Mouse (Mus musculus) layer of hippocampus, adult 18-20 months (tissue): Measurements from ENCODE around the gene a. TPM values are rescaled to one million over a fixed set of nuclear protein-coding genes. Genes with fewer than 3 reads are reported as not detected.

Experiments used
- DNase-seq, 2 experiments: peaks; one replicate each; pipeline ENCODE4 v3.0.0; 2022; ENCODE audit warnings: low spot score in 2 of 2
- total RNA-seq, 2 experiments: library from RNA; stranded (reverse); gene quantifications; 2 replicates each; pipeline ENCODE4 v1.2.3; 2021

The a gene
- total RNA-seq, 2 experiments from 2014 or later: not detected

- no peak for DNase-seq
Observed at GRCm38 (mm10) chr2:155090909-155091742, 299.9 kb downstream of the a start.

GRCm38 (mm10) chr2:155091743-155092075 lies 300.5 kb downstream of the a start:
- DNase-seq: no peak

DNA sequence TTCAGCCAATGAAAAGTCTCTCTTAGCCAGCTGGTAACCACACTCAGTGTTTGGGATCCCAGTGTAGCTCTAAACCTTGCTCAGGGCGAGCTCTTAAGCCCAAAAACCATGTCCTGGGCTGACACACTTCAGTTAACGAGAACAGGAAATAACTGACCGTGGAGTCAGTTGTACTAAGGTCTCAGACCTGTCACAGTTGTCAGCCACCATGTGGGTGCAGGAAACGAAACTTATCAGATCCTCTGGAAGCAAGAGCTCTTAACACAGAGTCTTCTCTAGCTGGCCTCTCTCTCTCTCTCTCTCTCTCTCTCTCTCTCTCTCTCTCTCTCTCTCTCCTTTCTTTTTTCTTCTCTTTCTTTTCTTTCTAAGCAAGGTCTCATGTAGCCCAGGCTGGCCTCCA lies 302.2 kb downstream of the a start:
- no peak for DNase-seq

GRCm38 (mm10) chr2:155098720-155099380 lies 307.6 kb downstream of the a start:
- peak in 1 of 2 experiments; percentile 32 for DNase-seq

GRCm38 (mm10) chr2:155099421-155099820 lies 308.2 kb downstream of the a start:
- DNase-seq: peak; percentile 10 to 54

DNA sequence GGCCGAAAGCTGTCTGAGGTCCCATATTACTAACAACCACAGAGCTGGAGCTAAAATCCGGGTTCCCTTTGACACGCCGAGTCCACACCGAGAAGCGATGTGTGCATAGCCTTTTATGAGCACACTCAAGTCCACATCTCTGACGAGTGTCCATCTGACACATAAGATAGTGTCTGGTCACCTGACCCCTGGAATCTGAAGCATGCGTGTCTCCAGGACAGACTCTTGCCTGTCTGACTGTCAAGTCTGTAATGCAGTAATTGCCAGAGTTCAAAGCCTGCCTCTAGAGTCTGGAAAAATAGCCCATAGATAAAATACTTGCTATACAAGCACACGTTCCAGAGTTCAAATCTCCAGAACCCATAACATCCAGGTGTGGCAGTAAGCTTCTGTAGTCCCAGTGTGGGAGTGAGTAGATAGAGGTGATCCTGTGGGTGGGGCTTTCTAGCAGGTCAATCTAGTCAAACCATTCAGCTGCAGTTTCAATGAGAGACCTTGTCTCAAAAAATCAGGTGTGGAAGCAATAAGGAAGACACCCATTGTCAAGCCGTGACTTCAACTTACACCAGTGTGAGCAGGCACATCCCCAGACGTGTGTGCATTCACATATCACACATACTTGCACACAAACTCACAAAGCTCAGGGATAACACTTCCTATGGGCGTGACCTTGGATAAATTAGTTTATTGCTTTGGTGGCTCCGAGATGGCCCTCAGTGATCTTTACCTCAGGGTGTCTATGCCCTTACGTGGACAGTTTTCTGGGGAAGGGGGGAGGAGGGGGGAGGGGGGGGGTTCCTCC lies 309.0 kb downstream of the a start:
- no peak for DNase-seq

Other genes starting within 250 kb of the a start
- under 1 TPM in 1 of 2 experiments, not detected in 1; 0.47 TPM for gene 1700003F12Rik, start 244.3 kb upstream of the a start, total RNA-seq
- not detected for gene Actl10, start 239.6 kb upstream of the a start, total RNA-seq
- 10 to 100 TPM; 20.9 to 26.5 TPM for gene Necab3, start 232.5 kb upstream of the a start, total RNA-seq
- 1 to 10 TPM; 4.4 to 4.7 TPM for gene E2f1, start 221.5 kb upstream of the a start, total RNA-seq
- gene Pxmp4, start 187.7 kb upstream of the a start, total RNA-seq: 10 to 100 TPM in 1 of 2 experiments, 1 to 10 TPM in 1; 10.0 to 10.8 TPM
- gene Zfp341, start 178.1 kb upstream of the a start, total RNA-seq: 10 to 100 TPM in 1 of 2 experiments, 1 to 10 TPM in 1; 9.4 to 10.6 TPM
- not detected for gene 4930519P11Rik, start 178.0 kb upstream of the a start, total RNA-seq
- 100 to 1,000 TPM; 222 to 223 TPM for gene Chmp4b, start 139.7 kb upstream of the a start, total RNA-seq
- gene Gm14214, start 21.4 kb upstream of the a start, total RNA-seq: not detected
- gene Raly, start 306 bp upstream of the a start, total RNA-seq: 10 to 100 TPM; 67.1 to 73.5 TPM
- gene Eif2s2, start 101.5 kb downstream of the a start, total RNA-seq: 10 to 100 TPM; 47.9 to 50.0 TPM
- gene Gm14226, start 226.9 kb downstream of the a start, total RNA-seq: under 1 TPM; 0.13 to 0.15 TPM